ENCODE assay signal across 8 mouse cellular contexts in the genomic region with DNA sequence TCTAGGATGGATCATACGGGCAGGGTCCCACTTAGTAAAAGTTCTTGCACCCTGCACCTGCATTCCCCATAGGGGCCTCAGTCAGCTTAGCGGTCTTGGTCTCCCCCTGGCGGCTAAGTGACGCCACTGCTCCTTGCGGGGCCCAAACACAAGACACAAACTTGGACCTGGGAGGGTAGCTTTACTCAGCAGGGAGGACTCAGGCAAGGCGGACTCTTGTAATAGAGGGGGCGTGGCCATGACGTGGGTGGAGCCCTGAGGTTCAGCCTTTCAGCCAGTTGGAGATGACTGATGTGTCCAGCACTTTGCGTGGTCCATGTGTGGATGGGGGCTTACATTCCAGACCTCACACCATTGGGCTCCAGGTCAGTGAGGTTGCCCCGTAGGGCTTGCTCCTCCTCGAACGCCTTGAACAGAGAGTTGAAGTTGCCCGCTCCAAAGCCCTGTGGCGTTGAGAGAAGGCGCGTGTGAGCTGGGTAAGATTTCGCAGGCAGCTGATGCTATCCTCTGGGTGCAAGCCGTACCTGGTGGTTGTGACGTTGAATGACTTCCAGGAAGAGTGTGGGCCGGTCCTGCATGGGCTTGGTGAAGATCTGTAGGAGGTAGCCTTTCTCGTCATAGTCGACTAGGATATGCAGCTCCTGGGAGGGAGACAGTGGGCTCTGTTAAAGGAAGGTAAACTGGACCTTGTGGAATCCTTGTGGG. TPM values are rescaled to one million over a fixed set of nuclear protein-coding genes. Genes with fewer than 3 reads are reported as not detected.
DNase-seq lines count a peak whose midpoint lies in the region; ATAC-seq lines count a peak whose summit lies in the region.

No protein-coding gene starts in this region.

- H3K9me3 ChIP-seq in lung, embryonic 16.5 days (ENCODE audit: control insufficient read depth, low read length): no peaks in the 10 kb centered on the region

- WGBS in lung, embryonic 16.5 days: 8% methylated on average over 22 of the region's 22 CpGs

- peak overlapping the region; percentile 48 for H3K9ac ChIP-seq in lung, embryonic 16.5 days (ENCODE audit: low read length)

- H3K27ac ChIP-seq in lung, embryonic 16.5 days (ENCODE audit: low read length): no peak overlapping the region

- H3K36me3 ChIP-seq in lung, embryonic 16.5 days (ENCODE audit: control insufficient read depth, insufficient read depth, low read length): 0 out of 2 replicates have a peak, but pooled peaks cover 2% of the 10 kb centered on the region

- peak overlapping the region; percentile 33 for H3K4me3 ChIP-seq in lung, embryonic 16.5 days (ENCODE audit: low read length)

- peak overlapping the region; percentile 57 for H3K4me2 ChIP-seq in lung, embryonic 16.5 days (ENCODE audit: low read depth, low read length)

- H3K4me1 ChIP-seq in lung, embryonic 16.5 days (replicated peaks; ENCODE audit: control insufficient read depth, insufficient read depth, low read length): peaks cover 9% of the 10 kb centered on the region; the same call in 1 of the 2 replicates

- H3K27me3 ChIP-seq in lung, embryonic 16.5 days (ENCODE audit: control insufficient read depth, insufficient read depth, low read depth, low read length): no peaks in the 10 kb centered on the region

- DNase-seq in MN1 (ENCODE audit: low spot score): peak; percentile 24
- DNase-seq in cerebellum, adult 9-10 months: peak; percentile 79
- peak; percentile 55 for DNase-seq in layer of hippocampus, adult 9-10 months (ENCODE audit: low spot score)
- peak; percentile 90 for DNase-seq in ovary, postnatal 10 days (ENCODE audit: low spot score)
- peak; percentile 81 to 93 for DNase-seq in thymus, postnatal 10 days (ENCODE audit: low spot score in 2 of 2)

- peak; percentile 85 for ATAC-seq in frontal cortex, adult (ENCODE audit: low TSS enrichment)
- ATAC-seq in hematopoietic stem cell, adult 5-6 weeks (replicated peaks in 1 of 2; ENCODE audit: insufficient read depth in 1 of 2, low FRiP score in 2 of 2, low TSS enrichment in 1 of 2, low read depth in 1 of 2, poor library complexity in 2 of 2, severe bottlenecking in 2 of 2): peak; percentile 83 to 91
- ATAC-seq in lung, embryonic 16.5 days (ENCODE audit: low read depth): peak; percentile 91

RNA-seq across cellular contexts. Expression of a gene that starts 2.6 kb away (rescaled TPM):
- 20.9 and 21.0 TPM in 2 replicates for total RNA-seq in hematopoietic stem cell, adult 5-6 weeks (2017)
- 87.0 and 91.8 TPM in 2 replicates for polyA plus RNA-seq in lung, embryonic 16.5 days (2015; fragmentation: Nextera tagmentation; extraction: Ambion mirVana)

RNA-seq across cellular contexts. Expression of a gene that starts 10.7 kb away (rescaled TPM):
- total RNA-seq in hematopoietic stem cell, adult 5-6 weeks (2017): not detected in 2 replicates
- 0.18 and 0.91 TPM in 2 replicates for polyA plus RNA-seq in lung, embryonic 16.5 days (2015; fragmentation: Nextera tagmentation; extraction: Ambion mirVana)

RNA-seq across cellular contexts. Expression of a gene that starts 29.8 kb away (rescaled TPM):
- total RNA-seq in hematopoietic stem cell, adult 5-6 weeks (2017): 2.3 and 2.8 TPM in 2 replicates
- polyA plus RNA-seq in lung, embryonic 16.5 days (2015; fragmentation: Nextera tagmentation; extraction: Ambion mirVana): 8.4 and 9.1 TPM in 2 replicates

RNA-seq across cellular contexts. Expression of a gene that starts 39.3 kb away (rescaled TPM):
- 7.1 and 12.3 TPM in 2 replicates for total RNA-seq in hematopoietic stem cell, adult 5-6 weeks (2017)
- polyA plus RNA-seq in lung, embryonic 16.5 days (2015; fragmentation: Nextera tagmentation; extraction: Ambion mirVana): 5.3 and 5.6 TPM in 2 replicates

Comparison
In these comparisons a context has a peak if more than half of its experiments do, and no peak if none do; other contexts are left out.
1. DNase-seq: peak in every context shown above with its lines; median percentile 90 in ovary, postnatal 10 days; 87 in thymus, postnatal 10 days; 79 in cerebellum, adult 9-10 months; 55 in layer of hippocampus, adult 9-10 months; 24 in MN1.